Mouse (Mus musculus) limb, embryonic 14.5 days (tissue): ENCODE measurements around the gene Inpp5a. TPM values are rescaled to one million over a fixed set of nuclear protein-coding genes. Genes with fewer than 3 reads are reported as not detected.

Experiments
- ATAC-seq: fragments of 200-750 bp; cut with Nextera tagmentation; 2 replicates; pipeline ENCODE4 v1.8.0; 2017; ENCODE audit warnings: low read depth, moderate number of reproducible peaks, moderate TSS enrichment; ENCODE audit not compliant: low FRiP score
- DNase-seq: peaks from one replicate; pipeline ENCODE4 v3.0.0-alpha.2; 2015; ENCODE audit warnings: low spot score
- H3K27ac ChIP-seq: fragments of 300-500 bp; sonication (generic); replicated peaks from 2 replicates; pipeline ENCODE4 v1.5.1; 2014; ENCODE audit warnings: low read depth, mild to moderate bottlenecking, low read length, moderate library complexity, mixed read lengths
- H3K27me3 ChIP-seq: fragments of 300-500 bp; sonication (generic); 2 replicates; pipeline ENCODE4 v1.6.1; 2014; ENCODE audit warnings: low read length, mixed read lengths; ENCODE audit not compliant: control insufficient read depth, insufficient read depth
- H3K36me3 ChIP-seq: fragments of 300-500 bp; sonication (generic); 2 replicates; pipeline ENCODE4 v1.6.1; 2014; ENCODE audit warnings: mild to moderate bottlenecking, low read length, moderate library complexity, mixed read lengths; ENCODE audit not compliant: control insufficient read depth, insufficient read depth
- H3K4me1 ChIP-seq: fragments of 300-500 bp; sonication (generic); 2 replicates; pipeline ENCODE4 v1.6.1; 2014; ENCODE audit warnings: antibody characterized with exemption, low read length, mixed read lengths; ENCODE audit not compliant: control insufficient read depth, insufficient read depth
- H3K4me2 ChIP-seq: fragments of 300-500 bp; sonication (generic); replicated peaks from 2 replicates; pipeline ENCODE4 v1.6.1; 2014; ENCODE audit warnings: low read depth, mild to moderate bottlenecking, low read length, moderate library complexity; ENCODE audit not compliant: severe bottlenecking
- H3K4me3 ChIP-seq: fragments of 300-500 bp; sonication (generic); replicated peaks from 2 replicates; pipeline ENCODE4 v1.5.1; 2014; ENCODE audit warnings: low read length
- H3K9ac ChIP-seq: fragments of 300-500 bp; sonication (generic); 2 replicates; pipeline ENCODE4 v1.6.1; 2014; ENCODE audit warnings: mild to moderate bottlenecking, low read depth, low read length, moderate library complexity; ENCODE audit not compliant: severe bottlenecking
- H3K9me3 ChIP-seq: fragments of 300-500 bp; sonication (generic); 2 replicates; pipeline ENCODE4 v1.6.1; 2016; ENCODE audit warnings: low read length; ENCODE audit not compliant: control insufficient read depth
- POLR2A ChIP-seq: fragments of 200-500 bp; IDR thresholded peaks from 2 replicates; pipeline ENCODE4 v1.8.0; 2012; ENCODE audit warnings: inconsistent platforms, mild to moderate bottlenecking, moderate library complexity, borderline replicate concordance; ENCODE audit not compliant: insufficient read depth, insufficient read length; ENCODE audit errors: extremely low read depth
- WGBS: fragments of 180-500 bp; shearing (Covaris S2); extraction: QIAGEN DNeasy Blood & Tissue Kit; methylation state at CpG from one replicate; pipeline ENCODE4 v1.1.7; 2014; 5-methylcytosine and 5-hydroxymethylcytosine counted together
- polyA plus RNA-seq, 2 experiments: library from polyadenylated mRNA; depleted of rRNA in 1 of 2; stranded (reverse) in 1 of 2; unstranded in 1 of 2; fragments of >200 nt; fragmentation: Nextera tagmentation in 1 of 2; extraction: Ambion mirVana in 1 of 2; gene quantifications; 2 replicates each; pipeline versions ENCODE4 v1.2.1 to v1.2.3; 2012 to 2014

Inpp5a gene
- polyA plus RNA-seq, 2 experiments = 29.0 to 39.7 TPM

DNA sequence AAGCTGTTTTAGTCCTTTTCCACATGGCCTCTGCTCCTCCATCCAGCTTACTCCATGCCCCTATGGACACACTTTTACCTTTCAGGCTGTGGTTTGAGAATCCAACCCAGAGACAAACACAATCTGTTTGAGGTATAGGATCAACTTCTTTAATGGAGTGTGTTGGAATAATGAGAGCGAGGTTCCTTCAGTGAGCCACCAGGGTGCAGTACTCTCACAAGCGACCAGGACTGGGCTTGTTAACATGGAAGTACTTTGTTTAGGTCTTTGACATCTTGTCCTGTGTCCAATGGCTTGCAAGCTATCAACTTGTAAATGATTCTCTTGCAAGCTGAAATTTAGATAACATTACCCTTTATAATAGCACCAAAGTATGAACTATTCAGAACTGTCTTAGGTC, 104.0 kb downstream of the Inpp5a start:
- H3K4me1 ChIP-seq = no peaks in the 10 kb centered on the region
- no peak overlapping the region for H3K4me2 ChIP-seq
- no peak overlapping the region for H3K9ac ChIP-seq
- H3K9me3 ChIP-seq = no peaks in the 10 kb centered on the region
- 49% methylated on average over 2 of the region's 2 CpGs for WGBS
- DNase-seq = no peak
- H3K36me3 ChIP-seq = no peaks in the 10 kb centered on the region
- no peak overlapping the region for H3K4me3 ChIP-seq
- no peaks in the 10 kb centered on the region for H3K27me3 ChIP-seq
- H3K27ac ChIP-seq = no peak overlapping the region
- no peak for TF ChIP-seq POLR2A
- no peak for ATAC-seq

DNA sequence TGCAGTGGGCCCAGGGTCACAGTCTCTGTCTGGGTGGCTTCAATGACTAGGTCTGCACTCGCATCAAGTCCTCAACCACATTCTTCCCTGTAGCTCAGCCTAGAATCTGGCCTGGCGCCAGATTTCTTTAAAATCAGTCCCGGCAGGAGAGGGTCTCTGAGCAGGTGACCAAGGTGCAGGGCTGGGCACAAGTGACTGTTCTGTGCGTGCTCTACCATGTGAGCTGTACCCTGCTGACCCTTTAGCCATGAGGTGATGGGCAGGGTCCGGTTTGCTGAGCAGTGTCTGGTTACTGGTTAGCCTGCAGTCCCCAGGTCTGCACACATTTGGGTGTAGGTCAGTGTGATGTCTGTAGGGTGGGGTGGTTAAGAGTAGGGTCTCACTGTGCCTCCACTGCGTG, 106.9 kb downstream of the Inpp5a start:
- Histone ChIP-seq H3K27me3 (no peaks in the 10 kb centered on the region), H3K9ac (no peak overlapping the region), H3K4me2 (no peak overlapping the region), H3K9me3 (no peaks in the 10 kb centered on the region), H3K27ac (no peak overlapping the region), H3K4me1 (no peaks in the 10 kb centered on the region), H3K4me3 (no peak overlapping the region), H3K36me3 (no peaks in the 10 kb centered on the region)
- no peak for DNase-seq
- ATAC-seq = no peak
- 62% methylated on average over 6 of the region's 6 CpGs for WGBS
- TF ChIP-seq POLR2A = no peak

DNA sequence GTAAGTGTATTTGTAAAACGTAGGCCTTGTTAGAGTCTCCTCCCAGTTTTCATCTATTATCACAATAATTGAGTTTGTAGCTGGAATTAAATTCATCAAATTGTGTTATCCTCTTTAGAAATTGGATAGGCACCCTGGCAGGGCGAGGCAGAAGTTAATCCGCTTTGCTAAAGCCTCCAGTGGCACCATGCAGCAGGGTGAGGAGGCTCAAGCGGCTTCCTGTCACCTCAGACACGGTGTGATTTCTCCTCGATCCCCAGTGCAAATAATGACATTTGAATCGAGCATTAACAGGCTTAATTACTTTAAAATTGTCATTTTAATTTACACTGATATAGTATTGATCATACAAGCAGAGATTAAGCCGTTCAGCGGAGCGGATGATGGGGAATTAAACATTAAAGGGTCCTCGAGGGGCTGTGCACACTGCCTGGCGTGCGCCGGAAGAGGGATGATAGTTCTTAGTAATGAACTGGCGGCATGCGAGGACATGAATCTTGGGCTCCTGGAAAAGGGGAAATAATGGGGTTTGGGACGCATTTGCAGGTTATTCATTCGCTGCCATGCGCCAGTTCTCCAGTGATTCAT, 109.2 kb downstream of the Inpp5a start:
- 82% methylated on average over 19 of the region's 19 CpGs for WGBS
- Histone ChIP-seq H3K9ac (no peak overlapping the region), H3K27me3 (no peaks in the 10 kb centered on the region), H3K4me1 (no peaks in the 10 kb centered on the region), H3K4me3 (no peak overlapping the region), H3K9me3 (no peaks in the 10 kb centered on the region), H3K4me2 (no peak overlapping the region), H3K27ac (no peak overlapping the region), H3K36me3 (no peaks in the 10 kb centered on the region)
- DNase-seq = no peak
- TF ChIP-seq POLR2A = no peak
- no peak for ATAC-seq

DNA sequence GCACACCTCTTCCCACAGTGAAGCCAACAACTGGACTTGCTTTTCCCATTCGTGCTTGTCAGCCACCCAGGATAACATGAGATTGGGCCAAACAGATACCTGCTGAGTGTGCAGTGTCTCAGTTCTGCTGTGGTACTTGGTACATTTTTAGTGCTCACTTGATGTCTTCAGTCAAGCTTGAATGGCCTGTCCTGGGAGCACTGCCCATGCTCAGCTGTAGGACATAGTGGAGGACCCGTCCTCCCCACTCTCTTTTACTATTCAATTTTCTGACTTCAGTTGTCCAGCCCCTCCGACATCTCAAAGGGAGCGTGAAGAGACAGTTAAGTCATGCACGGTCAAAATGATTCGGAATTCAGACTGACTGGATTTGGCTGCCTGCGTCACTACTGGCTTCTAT, 115.2 kb downstream of the Inpp5a start:
- Histone ChIP-seq H3K4me1 (no peaks in the 10 kb centered on the region), H3K4me3 (no peak overlapping the region), H3K27me3 (no peaks in the 10 kb centered on the region), H3K9ac (no peak overlapping the region), H3K4me2 (no peak overlapping the region), H3K27ac (no peak overlapping the region), H3K36me3 (no peaks in the 10 kb centered on the region), H3K9me3 (no peaks in the 10 kb centered on the region)
- ATAC-seq (no peak), DNase-seq (no peak)
- WGBS = 92% methylated on average over 7 of the region's 7 CpGs
- TF ChIP-seq POLR2A = no peak

- Histone ChIP-seq H3K36me3 (0 out of 2 replicates have a peak, but pooled peaks cover 5% of the 10 kb centered on the region), H3K9me3 (no peaks in the 10 kb centered on the region), H3K27ac (no peak overlapping the region), H3K27me3 (no peaks in the 10 kb centered on the region), H3K4me3 (no peak overlapping the region), H3K9ac (no peak overlapping the region), H3K4me1 (no peaks in the 10 kb centered on the region), H3K4me2 (no peak overlapping the region)
- no peak for DNase-seq
- ATAC-seq = no peak
- WGBS = 82% methylated on average over 9 of the region's 9 CpGs
- TF ChIP-seq POLR2A = no peak
These were observed 117.9 kb downstream of the Inpp5a start for GRCm38 (mm10) chr7:139506677-139507412.

DNA sequence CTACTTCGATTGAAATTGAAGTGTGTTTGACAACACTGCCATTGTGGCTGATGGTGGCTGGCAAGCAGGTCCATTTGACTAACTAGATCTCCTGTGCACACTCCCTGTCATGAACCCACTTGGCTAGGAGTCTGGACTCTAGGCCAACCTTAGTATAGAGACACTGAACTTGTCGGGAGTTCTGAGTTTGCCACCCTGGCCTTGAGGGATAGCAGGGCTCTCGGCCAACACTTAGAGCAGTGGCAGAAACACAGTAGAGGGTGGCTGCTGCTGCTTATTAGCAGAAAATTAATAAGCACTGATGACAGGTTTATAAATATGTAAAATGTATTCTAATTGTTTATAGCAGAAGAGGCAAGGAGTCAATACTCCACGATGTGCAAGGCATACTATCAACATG, 120.0 kb downstream of the Inpp5a start:
- DNase-seq (no peak), ATAC-seq (no peak)
- Histone ChIP-seq H3K36me3 (peaks cover 13% of the 10 kb centered on the region; the same call in 1 of the 2 replicates), H3K4me1 (no peaks in the 10 kb centered on the region), H3K9me3 (no peaks in the 10 kb centered on the region), H3K9ac (no peak overlapping the region), H3K4me2 (no peak overlapping the region), H3K27ac (no peak overlapping the region), H3K27me3 (no peaks in the 10 kb centered on the region), H3K4me3 (no peak overlapping the region)
- 77% methylated on average over 4 of the region's 4 CpGs for WGBS
- TF ChIP-seq POLR2A = no peak
